Mouse (Mus musculus): Measurements from ENCODE around the gene Mettl25.
A peak's percentile ranks its signal among the peaks of the same experiment; 100 is the strongest.

The Mettl25 gene

GRCm38 (mm10) chr10:105746019-105746418 is 95.2 kb downstream of the Mettl25 start:
- DNase-seq = no peak

GRCm38 (mm10) chr10:105741736-105742135 is 99.4 kb downstream of the Mettl25 start:
- no peak for DNase-seq

- DNase-seq = no peak
These were observed 102.2 kb downstream of the Mettl25 start for GRCm38 (mm10) chr10:105738942-105739341.

GRCm38 (mm10) chr10:105727798-105728197 is 113.4 kb downstream of the Mettl25 start:
- no peak for DNase-seq

GRCm38 (mm10) chr10:105727353-105727752 is 113.8 kb downstream of the Mettl25 start:
- DNase-seq = no peak

GRCm38 (mm10) chr10:105714844-105715243 is 126.3 kb downstream of the Mettl25 start:
- DNase-seq = peak; percentile 27

- no peak for DNase-seq
These were observed 126.8 kb downstream of the Mettl25 start for GRCm38 (mm10) chr10:105714366-105714765.

GRCm38 (mm10) chr10:105713222-105713621 is 128.0 kb downstream of the Mettl25 start:
- DNase-seq = no peak

Measured in kidney, adult 9 months (tissue).